Mouse (Mus musculus) intestine, embryonic 16.5 days (tissue): Measurements from ENCODE around the gene Sel1l3. TPM values are rescaled to one million over a fixed set of nuclear protein-coding genes. Genes with fewer than 3 reads are reported as not detected.

Experiments used
- ATAC-seq: fragments of 200-750 bp; cut with Nextera tagmentation; 2 replicates; pipeline ENCODE4 v1.8.0; 2017; ENCODE audit warnings: moderate TSS enrichment, moderate library complexity
- H3K27ac ChIP-seq: fragments of 300-500 bp; sonication (generic); 2 replicates; pipeline ENCODE4 v1.5.1; 2014; ENCODE audit warnings: mild to moderate bottlenecking, low read length
- H3K27me3 ChIP-seq: fragments of 300-500 bp; sonication (generic); replicated peaks from 2 replicates; pipeline ENCODE4 v1.6.1; 2014; ENCODE audit warnings: low read length, control low read depth, mixed read lengths; ENCODE audit not compliant: control insufficient read depth, insufficient read depth
- H3K36me3 ChIP-seq: fragments of 300-500 bp; sonication (generic); 2 replicates; pipeline ENCODE4 v1.6.1; 2014; ENCODE audit warnings: low read length, control low read depth; ENCODE audit not compliant: control insufficient read depth, insufficient read depth
- H3K4me1 ChIP-seq: fragments of 300-500 bp; sonication (generic); 2 replicates; pipeline ENCODE4 v1.6.1; 2014; ENCODE audit warnings: low read length, control low read depth, mixed read lengths; ENCODE audit not compliant: control insufficient read depth, insufficient read depth
- H3K4me2 ChIP-seq: fragments of 300-500 bp; sonication (generic); 2 replicates; pipeline ENCODE4 v1.6.1; 2014; ENCODE audit warnings: low read depth, low read length, control low read depth
- H3K4me3 ChIP-seq: fragments of 300-500 bp; sonication (generic); 2 replicates; pipeline ENCODE4 v1.5.1; 2014; ENCODE audit warnings: mild to moderate bottlenecking, low read length
- H3K9ac ChIP-seq: fragments of 300-500 bp; sonication (generic); 2 replicates; pipeline ENCODE4 v1.6.1; 2014; ENCODE audit warnings: low read depth, low read length
- H3K9me3 ChIP-seq: fragments of 300-500 bp; sonication (generic); 2 replicates; pipeline ENCODE4 v1.6.1; 2016; ENCODE audit warnings: low read length, control low read depth; ENCODE audit not compliant: control insufficient read depth
- WGBS: fragments of 180-500 bp; shearing (Covaris S2); extraction: QIAGEN DNeasy Blood & Tissue Kit; methylation state at CpG from one replicate; pipeline ENCODE4 v1.1.7; 2014; 5-methylcytosine and 5-hydroxymethylcytosine counted together
- polyA plus RNA-seq: library from polyadenylated mRNA; unstranded; fragments of >200 nt; fragmentation: Nextera tagmentation; extraction: Ambion mirVana; gene quantifications from 2 replicates; pipeline ENCODE4 v1.2.1, GENCODE M21; 2015

Sel1l3 gene
- polyA plus RNA-seq, 1 experiment from 2014 or later: 12.9 TPM

DNA sequence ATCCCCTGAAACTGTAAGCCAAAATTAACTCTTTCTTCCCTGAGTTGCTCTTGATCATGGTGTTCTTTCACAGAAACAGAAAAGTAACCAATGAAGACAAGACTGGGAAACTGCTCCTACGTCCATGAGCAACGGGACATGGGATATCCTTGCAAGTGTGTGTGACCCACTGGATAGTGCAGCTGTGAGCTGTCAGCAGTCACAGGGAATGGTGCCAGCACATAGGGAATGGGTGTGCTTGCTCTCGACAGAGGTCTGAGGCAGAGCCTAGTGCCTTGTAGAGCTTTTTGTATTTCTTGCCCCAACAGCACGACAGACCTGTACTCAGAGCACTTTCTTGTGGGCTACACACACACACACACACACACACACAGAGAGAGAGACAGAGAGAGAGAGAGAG lies 107.6 kb downstream of the Sel1l3 start:
- no peak overlapping the region for H3K4me2 ChIP-seq
- H3K27me3 ChIP-seq: no peaks in the 10 kb centered on the region
- WGBS: 71% methylated on average over 4 of the region's 4 CpGs
- H3K36me3 ChIP-seq: no peaks in the 10 kb centered on the region
- no peak for ATAC-seq
- H3K9me3 ChIP-seq: no peaks in the 10 kb centered on the region
- H3K4me1 ChIP-seq: peaks cover 12% of the 10 kb centered on the region
- no peak overlapping the region for H3K4me3 ChIP-seq
- no peak overlapping the region for H3K9ac ChIP-seq
- H3K27ac ChIP-seq: no peak overlapping the region

DNA sequence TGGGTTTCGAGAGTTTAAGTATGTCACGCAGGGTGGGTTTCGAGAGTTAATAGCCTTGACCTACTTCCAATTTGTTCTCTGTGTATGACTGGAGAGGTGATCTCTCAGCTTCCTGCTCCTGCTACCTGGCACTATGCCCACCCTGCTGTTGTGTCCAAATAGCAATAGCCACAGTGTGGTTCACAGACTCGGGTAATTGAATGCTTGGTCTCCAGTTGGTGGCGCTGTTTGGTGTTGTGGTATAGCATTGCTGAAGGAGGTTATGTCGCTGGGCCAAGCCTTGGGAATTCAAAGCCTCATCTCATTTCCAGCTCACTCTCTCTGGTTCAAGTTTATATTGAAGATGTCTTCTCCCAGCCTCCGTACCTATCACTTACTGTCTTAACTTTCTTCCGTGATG lies 108.0 kb downstream of the Sel1l3 start:
- Histone ChIP-seq H3K27ac (no peak overlapping the region), H3K4me1 (peaks cover 12% of the 10 kb centered on the region), H3K9me3 (no peaks in the 10 kb centered on the region), H3K9ac (no peak overlapping the region), H3K27me3 (no peaks in the 10 kb centered on the region), H3K4me3 (no peak overlapping the region), H3K4me2 (no peak overlapping the region), H3K36me3 (no peaks in the 10 kb centered on the region)
- ATAC-seq: no peak
- WGBS: 76% methylated on average over 8 of the region's 8 CpGs

DNA sequence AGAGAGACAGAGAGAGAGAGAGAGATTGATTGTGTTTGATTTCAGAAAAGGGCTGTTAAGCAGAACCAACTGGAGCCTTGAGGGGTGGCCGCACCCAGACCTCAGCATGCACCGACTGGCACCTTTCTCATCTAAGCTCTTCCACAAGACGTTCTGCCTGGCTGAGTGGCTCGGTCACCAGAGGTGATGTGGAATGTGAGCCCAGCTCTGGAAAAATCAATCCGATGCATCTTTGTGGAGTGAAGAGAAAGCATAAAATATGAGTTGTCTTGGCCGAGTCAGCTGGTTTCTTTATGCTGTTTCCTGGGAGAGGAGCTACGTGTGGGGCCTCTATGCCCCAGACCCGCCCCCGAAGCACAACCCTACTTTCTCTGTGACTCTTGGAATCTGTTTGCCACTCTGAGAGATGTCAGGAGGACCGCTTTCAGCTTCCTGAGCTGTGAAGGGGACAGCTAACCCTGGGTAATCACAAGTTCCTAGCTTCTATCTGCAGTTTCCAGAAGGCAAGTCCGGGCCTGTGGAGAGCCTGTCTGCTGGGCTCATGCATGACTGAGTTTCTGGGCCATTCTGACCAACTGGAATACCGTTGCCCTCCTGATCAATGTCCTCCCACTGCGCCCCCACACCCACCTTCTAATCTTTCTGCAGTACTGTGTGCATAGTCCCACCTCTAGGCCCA lies 109.4 kb downstream of the Sel1l3 start:
- 64% methylated on average over 13 of the region's 13 CpGs for WGBS
- peaks cover 12% of the 10 kb centered on the region for H3K4me1 ChIP-seq
- H3K4me3 ChIP-seq: no peak overlapping the region
- H3K9me3 ChIP-seq: no peaks in the 10 kb centered on the region
- no peaks in the 10 kb centered on the region for H3K27me3 ChIP-seq
- H3K27ac ChIP-seq: peak overlapping the region; percentile 52
- peak overlapping the region; percentile 36; the same call in 1 of the 2 replicates for H3K9ac ChIP-seq
- H3K36me3 ChIP-seq: no peaks in the 10 kb centered on the region
- peak overlapping the region; percentile 21 for H3K4me2 ChIP-seq
- ATAC-seq: peak; percentile 41

DNA sequence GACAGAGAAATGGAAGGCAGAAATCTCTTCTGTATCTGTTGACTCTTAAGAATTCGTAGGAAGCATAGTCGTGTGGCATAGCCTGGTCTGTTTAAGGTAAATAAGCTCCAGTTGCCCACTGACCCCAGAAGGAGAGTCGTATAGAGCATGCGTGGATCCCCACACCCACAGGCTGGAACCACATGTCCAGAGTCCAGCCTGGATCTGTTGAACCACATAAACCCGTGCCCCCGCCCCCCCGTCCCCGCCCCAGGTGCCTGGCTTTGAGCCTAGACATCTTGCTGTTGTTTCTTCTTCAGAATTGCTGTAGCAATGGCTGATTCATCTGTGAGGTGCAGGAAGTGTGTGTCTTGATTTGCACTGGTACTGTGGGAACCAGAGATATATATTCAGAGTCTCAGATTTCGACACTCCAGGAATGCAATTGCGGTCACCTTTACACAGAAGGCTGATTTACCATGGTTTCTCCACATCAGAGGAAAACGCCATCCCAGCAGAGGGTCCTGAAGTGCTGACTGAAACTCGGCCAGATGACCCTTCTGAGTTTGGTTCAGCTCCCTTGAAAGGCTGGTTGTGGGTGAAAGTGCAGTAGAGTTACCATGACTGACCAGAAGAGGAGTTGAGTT lies 111.8 kb downstream of the Sel1l3 start:
- no peaks in the 10 kb centered on the region for H3K36me3 ChIP-seq
- H3K27me3 ChIP-seq: no peaks in the 10 kb centered on the region
- peak overlapping the region; percentile 43 for H3K27ac ChIP-seq
- peak; percentile 49 for ATAC-seq
- H3K4me3 ChIP-seq: no peak overlapping the region
- no peak overlapping the region for H3K4me2 ChIP-seq
- H3K9ac ChIP-seq: no peak overlapping the region
- H3K9me3 ChIP-seq: no peaks in the 10 kb centered on the region
- H3K4me1 ChIP-seq: peaks cover 12% of the 10 kb centered on the region
- WGBS: 65% methylated on average over 12 of the region's 12 CpGs

DNA sequence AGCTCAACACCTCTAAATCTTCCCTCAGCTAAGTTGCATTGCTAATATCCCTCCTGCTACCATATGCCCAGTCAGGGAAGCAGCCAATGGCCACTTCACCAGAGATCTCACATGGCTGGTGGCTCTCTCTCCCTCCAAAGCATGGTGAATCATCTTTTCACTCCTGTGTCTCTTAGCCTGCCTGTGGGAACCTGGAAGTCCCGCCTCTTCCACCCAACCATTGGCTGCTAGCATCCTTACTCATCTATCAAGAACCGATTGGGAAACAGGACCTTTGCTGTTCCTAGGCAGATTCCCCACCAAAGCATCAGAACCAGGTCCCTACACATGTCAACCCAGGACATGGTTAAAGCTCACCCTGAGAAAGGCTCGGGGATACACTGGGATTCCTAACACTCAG lies 122.4 kb downstream of the Sel1l3 start:
- 69% methylated on average over 3 of the region's 3 CpGs for WGBS

DNA sequence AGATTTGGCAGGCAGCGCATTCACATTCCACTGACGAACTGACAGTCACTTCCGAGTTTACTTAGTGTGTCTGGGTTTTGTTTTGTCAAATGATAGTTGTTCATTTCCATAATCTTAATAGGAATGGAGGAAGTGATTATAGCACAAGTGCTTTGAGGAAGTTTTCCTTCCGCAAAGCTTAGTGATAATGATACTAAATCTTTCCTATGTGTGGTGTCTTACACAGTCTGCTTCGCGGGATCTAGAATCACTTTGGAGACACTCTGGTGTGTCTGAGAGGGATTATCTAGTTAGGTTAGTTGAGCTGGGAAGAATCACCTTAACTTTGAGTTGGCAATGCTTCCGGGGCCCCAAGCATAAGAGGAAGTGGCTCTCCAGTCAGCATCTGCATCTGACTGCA lies 126.3 kb downstream of the Sel1l3 start:
- Histone ChIP-seq H3K27me3 (no peaks in the 10 kb centered on the region), H3K9ac (no peak overlapping the region), H3K27ac (no peak overlapping the region), H3K4me1 (no peaks in the 10 kb centered on the region), H3K36me3 (no peaks in the 10 kb centered on the region), H3K4me2 (no peak overlapping the region), H3K9me3 (no peaks in the 10 kb centered on the region), H3K4me3 (no peak overlapping the region)
- no peak for ATAC-seq
- 84% methylated on average over 7 of the region's 7 CpGs for WGBS

More for the DNA sequence above, 122.4 kb downstream of the Sel1l3 start:
- Histone ChIP-seq H3K4me3 (no peak overlapping the region), H3K9me3 (no peaks in the 10 kb centered on the region), H3K4me2 (no peak overlapping the region), H3K9ac (no peak overlapping the region), H3K27me3 (no peaks in the 10 kb centered on the region), H3K4me1 (no peaks in the 10 kb centered on the region), H3K36me3 (no peaks in the 10 kb centered on the region), H3K27ac (no peak overlapping the region)
- no peak for ATAC-seq

DNA sequence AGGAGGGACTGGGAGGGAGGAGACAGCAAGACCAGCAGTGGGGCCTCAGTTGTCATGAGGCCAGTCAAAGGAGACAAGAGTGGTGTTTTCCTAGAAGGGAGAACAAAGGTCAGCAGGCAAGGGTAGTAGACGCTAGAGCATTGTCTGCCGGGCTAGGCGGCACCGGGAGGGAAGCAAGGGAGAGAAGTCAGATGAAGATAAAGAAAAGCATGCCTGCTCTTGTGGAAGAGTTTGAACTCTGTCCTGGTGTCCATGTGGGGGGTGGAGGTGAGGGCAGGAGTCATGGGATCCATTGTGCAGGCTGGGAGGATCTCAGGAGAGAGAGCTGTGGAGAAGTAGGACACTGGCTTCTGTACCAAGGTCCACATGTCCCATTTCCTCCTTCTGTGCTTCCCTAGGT lies 135.3 kb downstream of the Sel1l3 start:
- H3K4me1 ChIP-seq: peaks cover 10% of the 10 kb centered on the region; the same call in 1 of the 2 replicates
- H3K9me3 ChIP-seq: no peaks in the 10 kb centered on the region
- H3K36me3 ChIP-seq: no peaks in the 10 kb centered on the region
- no peak overlapping the region for H3K4me3 ChIP-seq
- no peaks in the 10 kb centered on the region for H3K27me3 ChIP-seq
- H3K4me2 ChIP-seq: no peak overlapping the region
- 45% methylated on average over 4 of the region's 4 CpGs for WGBS
- H3K9ac ChIP-seq: no peak overlapping the region
- ATAC-seq: peak; percentile 90
- peak overlapping the region; percentile 96 for H3K27ac ChIP-seq

DNA sequence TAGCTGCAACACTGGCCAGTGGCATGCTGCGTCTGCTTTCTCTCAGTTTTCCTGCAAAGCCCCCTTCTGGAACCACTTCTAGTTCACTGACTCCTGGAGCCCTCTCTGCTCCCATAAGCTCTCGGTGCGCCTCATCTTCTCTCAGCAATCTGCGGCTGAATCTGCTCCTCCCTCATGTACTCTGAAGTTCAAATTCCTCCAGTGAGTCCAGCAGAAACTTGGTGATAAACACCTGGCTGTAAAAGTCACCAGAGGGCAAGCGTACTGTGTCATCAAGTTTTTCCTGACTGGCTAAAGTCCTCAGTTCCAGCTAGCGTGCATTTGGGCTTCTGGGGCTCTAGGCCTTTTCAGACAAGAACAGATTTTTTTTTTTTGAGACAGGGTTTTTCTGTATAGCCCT lies 139.2 kb downstream of the Sel1l3 start:
- peaks cover 10% of the 10 kb centered on the region; the same call in 1 of the 2 replicates for H3K4me1 ChIP-seq

DNA sequence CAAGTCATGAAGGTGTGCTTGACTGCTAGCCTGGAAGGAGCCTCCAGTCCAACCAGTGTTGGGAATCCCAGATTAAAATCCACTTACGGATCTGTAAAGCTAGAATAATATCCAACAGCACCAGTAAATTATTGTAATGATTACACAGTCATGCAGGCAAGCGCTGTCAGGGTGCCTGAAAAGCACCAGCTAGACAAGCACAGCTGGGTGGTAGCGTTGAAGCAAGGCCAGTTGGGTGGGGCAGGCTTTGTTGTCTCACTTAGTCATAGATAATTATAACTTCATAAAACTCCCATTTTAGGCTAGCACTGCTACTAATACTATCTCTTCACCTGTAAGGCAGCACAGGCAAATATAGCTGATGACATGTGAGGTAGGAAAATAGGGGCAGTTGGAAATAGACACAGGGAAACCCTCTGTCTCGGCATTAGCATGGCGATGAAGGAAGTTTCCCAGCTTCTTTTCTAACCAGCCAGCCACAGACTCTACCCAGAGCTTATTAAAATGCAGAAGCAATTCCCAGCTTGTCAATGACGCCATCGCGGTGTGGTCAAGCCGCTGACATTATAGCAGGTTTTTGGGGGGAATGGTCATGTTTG lies 152.1 kb downstream of the Sel1l3 start:
- H3K27ac ChIP-seq: no peak overlapping the region
- H3K4me2 ChIP-seq: no peak overlapping the region
- no peaks in the 10 kb centered on the region for H3K9me3 ChIP-seq
- 0 out of 2 replicates have a peak, but pooled peaks have one; percentile 37 for ATAC-seq
- H3K9ac ChIP-seq: no peak overlapping the region
- no peaks in the 10 kb centered on the region for H3K4me1 ChIP-seq
- no peak overlapping the region for H3K4me3 ChIP-seq
- 81% methylated on average over 9 of the region's 9 CpGs for WGBS
- no peaks in the 10 kb centered on the region for H3K27me3 ChIP-seq
- 0 out of 2 replicates have a peak, but pooled peaks cover 4% of the 10 kb centered on the region for H3K36me3 ChIP-seq

More for the DNA sequence above, 139.2 kb downstream of the Sel1l3 start:
- Histone ChIP-seq H3K27ac (peak overlapping the region; percentile 76), H3K9ac (no peak overlapping the region), H3K4me2 (no peak overlapping the region), H3K36me3 (no peaks in the 10 kb centered on the region), H3K9me3 (no peaks in the 10 kb centered on the region), H3K27me3 (no peaks in the 10 kb centered on the region), H3K4me3 (no peak overlapping the region)
- ATAC-seq: peak; percentile 49
- 34% methylated on average over 6 of the region's 6 CpGs for WGBS
